Mouse (Mus musculus): Measurements from ENCODE around the gene Nrp2.

Gene Nrp2

GRCm38 (mm10) chr1:62704889-62705516 is 1.9 kb downstream of the Nrp2 start:
- DNase-seq (ENCODE audit: low spot score), result no peak

- DNase-seq (ENCODE audit: low spot score), result no peak
Measured at GRCm38 (mm10) chr1:62705517-62705981, 2.5 kb downstream of the Nrp2 start.

DNA sequence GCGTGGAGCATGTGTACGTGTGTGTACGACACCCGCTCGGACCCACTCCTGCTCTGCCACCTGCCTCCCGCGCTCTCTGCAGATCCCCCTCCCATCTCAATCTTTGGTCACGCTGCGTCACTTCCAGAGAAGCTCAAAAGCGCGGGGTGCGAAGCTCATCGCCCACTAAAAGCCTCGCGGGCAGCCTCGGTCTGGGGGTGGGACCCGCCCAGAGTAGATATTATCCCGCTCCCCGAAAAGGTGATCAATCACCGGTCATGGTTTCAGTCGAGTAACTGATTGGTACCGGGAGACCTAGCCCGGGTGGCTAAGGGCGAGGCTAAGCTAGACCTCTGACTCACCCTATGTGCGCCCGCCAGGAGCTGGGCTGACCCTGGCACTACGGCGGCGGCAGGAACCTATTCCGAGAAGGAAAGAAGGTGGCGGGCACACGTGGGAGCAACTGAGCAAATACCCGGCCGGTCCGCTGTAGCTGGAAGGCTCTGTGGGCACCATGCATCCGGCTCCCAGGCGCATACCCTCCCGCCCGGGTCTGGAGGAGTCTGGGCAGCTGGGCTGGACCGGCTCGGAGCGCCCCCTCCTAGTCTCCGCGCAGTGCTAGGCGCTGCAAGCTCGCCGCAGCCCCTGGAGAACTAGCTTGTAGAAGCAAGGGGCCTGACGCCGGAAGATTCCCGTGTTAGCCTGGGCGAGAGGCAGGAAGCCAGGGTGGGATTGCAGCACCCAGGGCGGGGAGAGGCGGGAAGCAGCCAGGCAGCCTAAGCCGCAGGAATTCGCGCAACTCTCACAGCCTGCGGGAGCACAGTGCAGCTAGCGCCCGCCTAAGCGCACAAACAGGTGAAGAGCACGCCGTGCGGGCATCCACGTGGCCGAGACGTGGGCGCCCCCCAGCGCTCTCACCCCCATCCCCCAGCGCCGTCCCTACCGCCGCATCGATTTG is 3.3 kb downstream of the Nrp2 start:
- DNase-seq (ENCODE audit: low spot score), result no peak

- no peak for DNase-seq (ENCODE audit: low spot score)
Measured at GRCm38 (mm10) chr1:62707101-62707912, 4.2 kb downstream of the Nrp2 start.

GRCm38 (mm10) chr1:62707913-62708860 is 5.1 kb downstream of the Nrp2 start:
- no peak for DNase-seq (ENCODE audit: low spot score)

GRCm38 (mm10) chr1:62709770-62710335 is 6.8 kb downstream of the Nrp2 start:
- DNase-seq (ENCODE audit: low spot score), result no peak

- no peak for DNase-seq (ENCODE audit: low spot score)
Measured at GRCm38 (mm10) chr1:62713021-62713676, 10.1 kb downstream of the Nrp2 start.

DNA sequence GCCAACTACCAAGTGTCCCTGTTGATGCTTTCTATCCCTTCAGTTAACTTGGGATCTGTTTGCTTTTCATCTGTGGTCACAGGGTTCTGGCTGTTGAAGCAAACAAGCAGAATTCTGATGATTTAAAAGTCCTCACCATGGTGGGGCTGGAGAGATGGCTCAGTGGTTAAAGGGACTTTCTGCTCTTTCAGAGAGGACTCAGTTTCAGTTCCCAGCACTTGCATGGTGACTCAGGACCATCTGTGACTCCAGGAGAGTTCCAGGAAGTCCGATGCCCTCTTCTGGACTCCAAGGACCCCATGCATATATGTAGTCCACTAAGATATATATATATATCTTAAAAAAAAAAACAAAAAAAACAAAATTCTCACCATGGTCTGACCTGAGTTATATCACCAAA is 11.9 kb downstream of the Nrp2 start:
- DNase-seq (ENCODE audit: low spot score), result no peak

DNA sequence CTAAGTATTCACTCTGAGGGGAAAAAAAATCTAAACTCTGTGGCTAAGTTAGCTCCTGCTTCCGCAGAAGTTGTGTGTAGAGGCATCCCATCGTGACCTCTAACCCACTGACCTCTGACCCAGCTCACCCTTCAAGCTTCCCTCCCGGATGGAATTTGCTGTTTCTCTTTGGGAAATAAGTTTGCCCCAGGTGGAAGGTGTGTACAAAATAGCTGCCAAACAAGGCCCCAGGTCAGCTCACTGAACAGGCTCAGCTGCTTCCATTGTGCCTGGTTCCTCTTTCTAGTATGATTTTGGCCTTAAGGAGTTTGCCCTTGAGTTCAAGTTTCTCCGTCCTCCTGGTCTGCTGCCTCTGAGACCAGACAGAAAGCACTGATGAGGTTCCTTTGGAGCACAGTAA is 12.6 kb downstream of the Nrp2 start:
- DNase-seq (ENCODE audit: low spot score), result no peak

DNA sequence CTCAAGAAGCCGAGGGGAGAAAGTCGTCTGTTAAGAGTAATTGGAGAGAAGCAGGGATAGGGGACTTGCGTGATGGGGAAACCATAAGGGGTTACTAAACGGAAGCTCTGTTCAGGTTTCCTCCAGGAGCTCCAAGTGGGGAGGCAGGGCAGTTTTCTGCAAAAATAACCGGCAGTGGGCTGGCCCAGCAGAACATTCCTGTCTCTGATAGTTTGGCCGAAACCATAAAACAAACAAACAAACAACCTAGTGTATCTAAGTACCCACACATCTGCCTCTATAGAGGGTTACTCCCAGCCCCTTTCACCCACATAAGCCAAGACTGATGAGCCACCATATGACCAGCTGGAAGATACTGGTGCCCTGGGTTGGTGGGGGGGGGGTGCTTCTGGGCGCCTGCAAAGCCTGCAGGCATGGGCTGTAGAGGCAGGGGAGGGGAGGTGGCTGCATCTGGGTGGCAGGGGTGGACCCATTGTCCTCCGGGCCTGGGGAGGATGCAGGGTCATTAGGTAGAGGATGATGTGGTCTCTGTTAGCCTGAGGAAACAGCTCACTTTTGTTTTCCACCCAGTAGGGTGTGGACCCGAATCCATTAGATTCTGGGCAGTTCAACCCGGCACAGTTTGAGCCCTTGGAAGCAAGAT is 13.9 kb downstream of the Nrp2 start:
- DNase-seq (ENCODE audit: low spot score), result no peak

- DNase-seq (ENCODE audit: low spot score), result no peak
Measured at GRCm38 (mm10) chr1:62717552-62718236, 14.6 kb downstream of the Nrp2 start.

- no peak for DNase-seq (ENCODE audit: low spot score)
Measured at GRCm38 (mm10) chr1:62718237-62718571, 15.1 kb downstream of the Nrp2 start.

- no peak for DNase-seq (ENCODE audit: low spot score)
Measured at GRCm38 (mm10) chr1:62718750-62719149, 15.7 kb downstream of the Nrp2 start.

- DNase-seq (ENCODE audit: low spot score), result no peak
Measured at GRCm38 (mm10) chr1:62719770-62720169, 16.7 kb downstream of the Nrp2 start.

- DNase-seq (ENCODE audit: low spot score), result no peak
Measured at GRCm38 (mm10) chr1:62720176-62720575, 17.1 kb downstream of the Nrp2 start.

GRCm38 (mm10) chr1:62720727-62721705 is 17.9 kb downstream of the Nrp2 start:
- DNase-seq (ENCODE audit: low spot score), result no peak

DNA sequence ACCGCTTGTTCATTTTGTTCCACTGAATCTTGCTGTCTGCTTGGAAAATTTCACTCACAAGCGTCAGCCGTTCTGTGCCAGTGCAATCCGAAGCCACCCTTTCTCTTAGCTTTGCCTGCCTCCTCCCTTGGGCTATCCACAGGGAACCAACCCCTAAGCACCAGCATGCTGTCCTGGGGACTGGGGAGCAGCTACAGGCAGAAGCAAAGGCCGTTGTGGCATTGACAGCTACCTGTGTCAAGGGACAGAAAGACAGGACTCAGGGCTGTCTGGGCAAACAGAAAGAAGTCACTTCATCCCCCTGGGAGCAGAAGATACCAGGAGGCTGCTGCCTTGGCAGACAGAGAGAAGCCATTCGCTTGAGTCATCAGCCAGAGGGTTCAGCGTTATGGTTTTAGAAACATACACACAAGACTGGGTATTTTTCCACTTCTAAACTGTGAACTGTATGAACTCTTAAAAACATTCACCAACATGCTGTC is 18.7 kb downstream of the Nrp2 start:
- no peak for DNase-seq (ENCODE audit: low spot score)

GRCm38 (mm10) chr1:62722526-62722925 is 19.4 kb downstream of the Nrp2 start:
- DNase-seq (ENCODE audit: low spot score), result no peak

Data from T-cell, adult 2 months (primary cell).